Mouse (Mus musculus) brown adipose tissue, adult 24 weeks (tissue): ENCODE data around the gene Slit2. TPM values are rescaled to one million over a fixed set of nuclear protein-coding genes. Genes with fewer than 3 reads are reported as not detected.

Experiments
- H3K27ac ChIP-seq: fragments of 200-500 bp; replicated peaks from 2 replicates; pipeline ENCODE4 v1.5.1; 2012; ENCODE audit warnings: low read depth, mild to moderate bottlenecking, low read length
- H3K4me1 ChIP-seq: fragments of 200-500 bp; 2 replicates; pipeline ENCODE4 v1.6.1; 2012; ENCODE audit warnings: low read length, mixed read lengths; ENCODE audit not compliant: control insufficient read depth, insufficient read depth, insufficient read length
- H3K4me3 ChIP-seq: fragments of 200-500 bp; 2 replicates; pipeline ENCODE4 v1.5.1; 2012; ENCODE audit warnings: low read depth, mild to moderate bottlenecking, low read length, moderate library complexity; ENCODE audit not compliant: insufficient read depth
- polyA plus RNA-seq: library from polyadenylated mRNA; stranded (reverse); fragments of >200 nt; gene quantifications from 2 replicates; pipeline ENCODE4 v1.2.4, GENCODE M21; 2012; ENCODE audit not compliant: missing spikeins, insufficient read depth, insufficient read length

Gene Slit2
- polyA plus RNA-seq, 1 experiment, result not detected

GRCm38 (mm10) chr5:48005533-48005932 lies 22.6 kb downstream of the Slit2 start:
- no peak overlapping the region for H3K4me3 ChIP-seq
- no peak overlapping the region for H3K27ac ChIP-seq
- H3K4me1 ChIP-seq, result no peaks in the 10 kb centered on the region

- no peaks in the 10 kb centered on the region for H3K4me1 ChIP-seq
- H3K4me3 ChIP-seq, result no peak overlapping the region
- H3K27ac ChIP-seq, result no peak overlapping the region
Measured at GRCm38 (mm10) chr5:48006059-48006458, 23.1 kb downstream of the Slit2 start.

GRCm38 (mm10) chr5:48023441-48023840 lies 40.5 kb downstream of the Slit2 start:
- Histone ChIP-seq H3K4me1 (no peaks in the 10 kb centered on the region), H3K27ac (no peak overlapping the region), H3K4me3 (no peak overlapping the region)

- H3K27ac ChIP-seq, result no peak overlapping the region
- H3K4me1 ChIP-seq, result no peaks in the 10 kb centered on the region
- no peak overlapping the region for H3K4me3 ChIP-seq
Measured at GRCm38 (mm10) chr5:48034875-48035274, 51.9 kb downstream of the Slit2 start.

GRCm38 (mm10) chr5:48038033-48038432 lies 55.1 kb downstream of the Slit2 start:
- Histone ChIP-seq H3K4me3 (no peak overlapping the region), H3K27ac (no peak overlapping the region), H3K4me1 (no peaks in the 10 kb centered on the region)

GRCm38 (mm10) chr5:48048986-48049751 lies 66.2 kb downstream of the Slit2 start:
- Histone ChIP-seq H3K4me1 (no peaks in the 10 kb centered on the region), H3K4me3 (no peak overlapping the region), H3K27ac (no peak overlapping the region)

GRCm38 (mm10) chr5:48050637-48051314 lies 67.8 kb downstream of the Slit2 start:
- Histone ChIP-seq H3K27ac (no peak overlapping the region), H3K4me1 (no peaks in the 10 kb centered on the region)

GRCm38 (mm10) chr5:48058612-48059011 lies 75.7 kb downstream of the Slit2 start:
- no peak overlapping the region for H3K27ac ChIP-seq
- no peaks in the 10 kb centered on the region for H3K4me1 ChIP-seq
- no peak overlapping the region for H3K4me3 ChIP-seq

More at GRCm38 (mm10) chr5:48050637-48051314, 67.8 kb downstream of the Slit2 start:
- no peak overlapping the region for H3K4me3 ChIP-seq

GRCm38 (mm10) chr5:48060715-48061114 lies 77.8 kb downstream of the Slit2 start:
- Histone ChIP-seq H3K4me1 (no peaks in the 10 kb centered on the region), H3K4me3 (no peak overlapping the region), H3K27ac (no peak overlapping the region)

- H3K27ac ChIP-seq, result no peak overlapping the region
- no peaks in the 10 kb centered on the region for H3K4me1 ChIP-seq
- H3K4me3 ChIP-seq, result no peak overlapping the region
Measured at GRCm38 (mm10) chr5:48078730-48079129, 95.8 kb downstream of the Slit2 start.

GRCm38 (mm10) chr5:48081223-48081881 lies 98.4 kb downstream of the Slit2 start:
- no peaks in the 10 kb centered on the region for H3K4me1 ChIP-seq
- no peak overlapping the region for H3K4me3 ChIP-seq
- no peak overlapping the region for H3K27ac ChIP-seq

GRCm38 (mm10) chr5:48113400-48113799 lies 130.5 kb downstream of the Slit2 start:
- no peaks in the 10 kb centered on the region for H3K4me1 ChIP-seq
- H3K27ac ChIP-seq, result no peak overlapping the region
- no peak overlapping the region for H3K4me3 ChIP-seq

- no peaks in the 10 kb centered on the region for H3K4me1 ChIP-seq
- H3K4me3 ChIP-seq, result no peak overlapping the region
- H3K27ac ChIP-seq, result no peak overlapping the region
Measured at GRCm38 (mm10) chr5:48114969-48115537, 132.1 kb downstream of the Slit2 start.

- H3K4me3 ChIP-seq, result no peak overlapping the region
- H3K27ac ChIP-seq, result no peak overlapping the region
- H3K4me1 ChIP-seq, result no peaks in the 10 kb centered on the region
Measured at GRCm38 (mm10) chr5:48122651-48123050, 139.7 kb downstream of the Slit2 start.

GRCm38 (mm10) chr5:48125770-48126423 lies 143.0 kb downstream of the Slit2 start:
- no peaks in the 10 kb centered on the region for H3K4me1 ChIP-seq
- no peak overlapping the region for H3K27ac ChIP-seq
- H3K4me3 ChIP-seq, result no peak overlapping the region
